Mouse (Mus musculus) lung, embryonic 16.5 days (tissue): ENCODE measurements around the gene Thbs4. TPM values are rescaled to one million over a fixed set of nuclear protein-coding genes. Genes with fewer than 3 reads are reported as not detected.
"Not testable (repeated sequence)": the region's sequence is repeated elsewhere in the genome, so short reads cannot be mapped to it uniquely, and the experiment has no call there.

Source experiments
- ATAC-seq: fragments of 200-750 bp; cut with Nextera tagmentation; 2 replicates; pipeline ENCODE4 v1.8.0; 2017; ENCODE audit warnings: low read depth, mild to moderate bottlenecking, moderate library complexity
- H3K27ac ChIP-seq: fragments of 300-500 bp; sonication (generic); 2 replicates; pipeline ENCODE4 v1.5.1; 2014; ENCODE audit warnings: mild to moderate bottlenecking, control low read depth, low read length
- H3K27me3 ChIP-seq: fragments of 300-500 bp; sonication (generic); 2 replicates; pipeline ENCODE4 v1.6.1; 2014; ENCODE audit warnings: low read depth, low read length, mixed read lengths; ENCODE audit not compliant: control insufficient read depth, insufficient read depth
- H3K36me3 ChIP-seq: fragments of 300-500 bp; sonication (generic); 2 replicates; pipeline ENCODE4 v1.6.1; 2014; ENCODE audit warnings: low read length; ENCODE audit not compliant: control insufficient read depth, insufficient read depth
- H3K4me1 ChIP-seq: fragments of 300-500 bp; sonication (generic); replicated peaks from 2 replicates; pipeline ENCODE4 v1.6.1; 2014; ENCODE audit warnings: low read length, mixed read lengths; ENCODE audit not compliant: control insufficient read depth, insufficient read depth
- H3K4me2 ChIP-seq: fragments of 300-500 bp; sonication (generic); 2 replicates; pipeline ENCODE4 v1.6.1; 2014; ENCODE audit warnings: low read depth, low read length, control low read depth
- H3K4me3 ChIP-seq: fragments of 300-500 bp; sonication (generic); 2 replicates; pipeline ENCODE4 v1.5.1; 2014; ENCODE audit warnings: mild to moderate bottlenecking, low read length, control low read depth
- H3K9ac ChIP-seq: fragments of 300-500 bp; sonication (generic); 2 replicates; pipeline ENCODE4 v1.6.1; 2014; ENCODE audit warnings: low read length, control low read depth
- H3K9me3 ChIP-seq: fragments of 300-500 bp; sonication (generic); 2 replicates; pipeline ENCODE4 v1.6.1; 2016; ENCODE audit warnings: low read length; ENCODE audit not compliant: control insufficient read depth
- WGBS: fragments of 180-500 bp; shearing (Covaris S2); extraction: QIAGEN DNeasy Blood & Tissue Kit; methylation state at CpG from one replicate; pipeline ENCODE4 v1.1.7; 2014; 5-methylcytosine and 5-hydroxymethylcytosine counted together
- polyA plus RNA-seq: library from polyadenylated mRNA; unstranded; fragments of >200 nt; fragmentation: Nextera tagmentation; extraction: Ambion mirVana; gene quantifications from 2 replicates; pipeline ENCODE4 v1.2.1, GENCODE M21; 2015

Gene Thbs4
- 3.0 and 4.4 TPM in 2 replicates for polyA plus RNA-seq

- Histone ChIP-seq H3K27ac (no peak within 1 kb of the TSS), H3K4me1 (0 out of 2 replicates have a peak, but pooled peaks cover 5% of the 10 kb centered on the region), H3K9me3 (no peaks in the 10 kb centered on the region), H3K36me3 (no peaks in the 10 kb centered on the region), H3K9ac (peak within 1 kb of the TSS; percentile 51), H3K27me3 (peaks cover 18% of the 10 kb centered on the region), H3K4me3 (peak within 1 kb of the TSS; percentile 43), H3K4me2 (peak within 1 kb of the TSS; percentile 63)
- WGBS = 6% methylated on average over 34 of the region's 45 CpGs
- ATAC-seq = 0 out of 2 replicates have a peak, but pooled peaks have one; percentile 31
Observed at GRCm38 (mm10) chr13:92794462-92795214, at the start of gene Thbs4. Gene Thbs4, minus strand, starts transcription at chr13:92794818.

- Histone ChIP-seq H3K4me2 (no peak overlapping the region), H3K9ac (no peak overlapping the region), H3K9me3 (no peaks in the 10 kb centered on the region), H3K36me3 (no peaks in the 10 kb centered on the region), H3K27ac (no peak overlapping the region), H3K4me1 (no peaks in the 10 kb centered on the region), H3K27me3 (no peaks in the 10 kb centered on the region), H3K4me3 (no peak overlapping the region)
- no peak for ATAC-seq
- WGBS = 85% methylated on average over 4 of the region's 4 CpGs
Observed at GRCm38 (mm10) chr13:92833162-92833561, 38.5 kb upstream of the Thbs4 start.

DNA sequence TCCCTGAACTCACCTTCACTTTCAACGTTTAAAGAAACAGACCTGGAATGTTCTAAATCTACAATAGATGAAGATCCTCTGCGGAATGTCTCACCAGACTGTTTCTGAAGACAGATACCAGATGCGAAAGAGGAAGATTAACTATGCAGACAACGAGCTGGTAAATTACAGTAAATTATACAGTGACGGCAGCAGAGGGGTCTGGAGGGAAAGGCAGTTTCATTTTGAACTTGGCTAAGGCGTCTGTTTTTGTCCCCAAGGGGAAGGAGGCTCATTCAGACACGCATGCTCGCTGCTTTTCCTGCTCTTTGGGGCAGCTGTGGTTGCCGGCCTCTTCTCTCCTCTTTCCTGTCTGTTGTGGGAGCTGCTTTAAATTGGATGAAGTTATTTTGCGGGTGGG, 34.2 kb upstream of the Thbs4 start:
- ATAC-seq = no peak
- H3K36me3 ChIP-seq = no peaks in the 10 kb centered on the region
- no peak overlapping the region for H3K27ac ChIP-seq
- no peaks in the 10 kb centered on the region for H3K4me1 ChIP-seq
- WGBS = 49% methylated on average over 10 of the region's 10 CpGs
- H3K4me3 ChIP-seq = no peak overlapping the region
- no peaks in the 10 kb centered on the region for H3K27me3 ChIP-seq
- H3K4me2 ChIP-seq = no peak overlapping the region
- H3K9ac ChIP-seq = no peak overlapping the region
- no peaks in the 10 kb centered on the region for H3K9me3 ChIP-seq

GRCm38 (mm10) chr13:92817357-92817756, 22.7 kb upstream of the Thbs4 start:
- 57% methylated on average over 3 of the region's 3 CpGs for WGBS
- no peaks in the 10 kb centered on the region for H3K4me1 ChIP-seq
- no peak for ATAC-seq
- no peak overlapping the region for H3K27ac ChIP-seq
- no peaks in the 10 kb centered on the region for H3K9me3 ChIP-seq
- no peak overlapping the region for H3K9ac ChIP-seq
- H3K4me3 ChIP-seq = no peak overlapping the region
- H3K4me2 ChIP-seq = no peak overlapping the region
- no peaks in the 10 kb centered on the region for H3K27me3 ChIP-seq
- H3K36me3 ChIP-seq = no peaks in the 10 kb centered on the region

GRCm38 (mm10) chr13:92816329-92816728, 21.7 kb upstream of the Thbs4 start:
- H3K4me1 ChIP-seq = no peaks in the 10 kb centered on the region
- no peaks in the 10 kb centered on the region for H3K9me3 ChIP-seq
- no peaks in the 10 kb centered on the region for H3K27me3 ChIP-seq
- no peak overlapping the region for H3K9ac ChIP-seq
- H3K36me3 ChIP-seq = no peaks in the 10 kb centered on the region
- no peak overlapping the region for H3K4me3 ChIP-seq
- no peak for ATAC-seq
- no peak overlapping the region for H3K4me2 ChIP-seq
- H3K27ac ChIP-seq = no peak overlapping the region
- 73% methylated on average over 5 of the region's 5 CpGs for WGBS

GRCm38 (mm10) chr13:92810592-92810991, 16.0 kb upstream of the Thbs4 start:
- H3K4me1 ChIP-seq, H3K9me3 ChIP-seq, H3K27ac ChIP-seq, H3K4me3 ChIP-seq, ATAC-seq, H3K9ac ChIP-seq, H3K36me3 ChIP-seq, H3K4me2 ChIP-seq, H3K27me3 ChIP-seq: not testable (repeated sequence)
- 67% methylated on average over 1 of the region's 1 CpGs for WGBS

- H3K9ac ChIP-seq = no peak overlapping the region
- H3K27ac ChIP-seq = no peak overlapping the region
- no peak overlapping the region for H3K4me2 ChIP-seq
- H3K4me1 ChIP-seq = no peaks in the 10 kb centered on the region
- H3K27me3 ChIP-seq = no peaks in the 10 kb centered on the region
- H3K36me3 ChIP-seq = no peaks in the 10 kb centered on the region
- no peaks in the 10 kb centered on the region for H3K9me3 ChIP-seq
- 91% methylated on average over 3 of the region's 3 CpGs for WGBS
- ATAC-seq = no peak
- no peak overlapping the region for H3K4me3 ChIP-seq
Observed at GRCm38 (mm10) chr13:92807849-92808248, 13.2 kb upstream of the Thbs4 start.

DNA sequence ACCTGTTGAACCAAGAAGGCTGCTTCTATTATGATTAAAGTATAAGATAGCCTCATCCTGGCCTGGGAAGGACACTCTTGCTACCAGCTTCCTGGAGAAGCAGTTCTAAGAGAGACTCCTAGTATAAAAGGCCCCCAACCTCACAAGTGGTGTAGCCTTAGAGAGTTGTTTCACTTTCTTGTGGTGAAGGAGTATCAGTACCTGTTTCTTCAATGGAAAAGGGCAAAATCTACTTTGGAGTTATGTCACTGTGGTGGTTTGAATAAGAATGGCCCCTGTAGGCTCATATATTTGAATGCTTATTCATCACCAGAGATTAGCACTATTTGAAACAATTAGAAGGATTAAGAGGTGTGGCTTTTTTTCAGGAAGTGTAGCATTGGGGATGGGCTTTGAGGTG, 12.2 kb upstream of the Thbs4 start:
- ATAC-seq = no peak

DNA sequence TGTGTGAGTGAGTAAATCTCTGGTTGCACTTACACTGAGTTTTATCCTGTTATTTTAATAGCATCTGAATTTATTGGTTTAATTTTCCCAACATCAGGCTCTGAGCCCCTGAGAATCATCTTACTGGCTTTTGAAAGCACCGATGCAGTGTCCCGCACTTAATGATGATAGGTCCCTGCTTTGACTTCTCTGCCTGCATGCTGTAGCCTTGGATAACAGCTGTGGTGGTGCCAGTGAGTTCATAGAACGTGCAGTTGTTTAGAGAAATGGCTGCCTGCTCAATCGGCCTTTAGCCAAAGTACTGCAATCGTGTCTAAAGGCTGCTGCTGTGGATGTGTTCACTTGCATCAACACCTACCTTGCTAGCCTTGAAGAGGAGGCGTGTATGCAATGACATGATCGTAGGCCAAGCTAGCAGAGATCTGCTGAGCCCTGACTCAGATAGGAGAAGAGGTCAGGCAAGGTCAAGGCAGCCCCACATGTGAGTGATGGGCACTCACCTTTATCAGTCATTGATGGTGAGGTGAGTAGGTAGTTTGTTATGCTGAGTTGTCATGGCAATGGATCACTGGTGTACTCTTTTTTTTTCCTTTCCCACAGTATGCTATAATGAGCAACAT, 4.8 kb upstream of the Thbs4 start:
- 45% methylated on average over 7 of the region's 7 CpGs for WGBS
- no peak overlapping the region for H3K9ac ChIP-seq
- H3K36me3 ChIP-seq = no peaks in the 10 kb centered on the region
- no peak overlapping the region for H3K27ac ChIP-seq
- peaks cover 5% of the 10 kb centered on the region for H3K27me3 ChIP-seq
- H3K9me3 ChIP-seq = no peaks in the 10 kb centered on the region
- no peak for ATAC-seq
- H3K4me3 ChIP-seq = no peak overlapping the region
- no peak overlapping the region for H3K4me2 ChIP-seq
- 0 out of 2 replicates have a peak, but pooled peaks cover 4% of the 10 kb centered on the region for H3K4me1 ChIP-seq

More for the DNA sequence above, 12.2 kb upstream of the Thbs4 start:
- Histone ChIP-seq H3K27me3 (no peaks in the 10 kb centered on the region), H3K9ac (no peak overlapping the region), H3K36me3 (no peaks in the 10 kb centered on the region), H3K9me3 (no peaks in the 10 kb centered on the region), H3K27ac (no peak overlapping the region), H3K4me1 (no peaks in the 10 kb centered on the region), H3K4me2 (no peak overlapping the region), H3K4me3 (no peak overlapping the region)
